Mouse (Mus musculus): ENCODE data around the gene Jmjd8.
"Not testable (repeated sequence)": the region's sequence is repeated elsewhere in the genome, so short reads cannot be mapped to it uniquely, and the experiment has no call there.

The Jmjd8 gene

DNA sequence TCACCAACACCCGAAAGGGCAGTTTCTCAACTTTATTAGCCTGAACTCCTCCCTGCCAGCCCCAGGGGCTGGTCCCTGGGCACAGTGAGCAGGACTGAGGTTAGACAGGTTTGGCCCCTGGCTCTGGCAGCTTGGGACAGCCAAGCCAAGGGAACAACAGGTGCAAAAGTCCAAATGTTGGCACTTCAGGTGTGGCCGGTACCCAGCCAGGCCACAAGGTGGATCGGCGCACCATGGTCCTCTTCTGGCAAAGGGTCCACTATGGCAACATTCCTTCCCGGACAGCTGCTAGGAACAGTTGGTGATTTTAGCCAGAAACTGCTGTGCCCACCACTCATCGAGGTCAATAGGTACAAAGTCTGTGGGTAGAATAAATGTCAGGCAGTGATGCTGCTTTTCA, 35.0 kb downstream of the Jmjd8 start:
- DNase-seq (ENCODE audit: low read depth), result no peak

DNA sequence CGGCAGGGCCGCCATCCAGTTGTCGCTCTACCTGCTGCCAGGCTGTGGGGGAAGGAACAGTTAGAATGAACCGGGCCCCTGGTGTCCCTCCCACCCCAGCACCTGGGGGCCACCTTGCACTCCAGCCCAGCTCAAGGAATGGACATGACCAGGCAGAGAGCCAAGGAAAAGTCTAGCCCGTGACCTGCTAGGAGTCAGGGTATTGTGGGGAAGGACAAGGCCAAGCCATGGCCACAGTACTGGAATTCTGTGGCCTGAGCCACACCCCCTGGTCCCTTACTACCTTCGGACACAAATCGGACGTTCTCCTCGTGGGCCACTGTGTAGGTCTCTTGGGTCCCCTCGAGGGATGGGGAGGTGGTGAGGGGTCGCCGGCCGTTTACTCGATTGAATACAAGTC, 35.6 kb downstream of the Jmjd8 start:
- no peak for DNase-seq (ENCODE audit: low read depth)

DNA sequence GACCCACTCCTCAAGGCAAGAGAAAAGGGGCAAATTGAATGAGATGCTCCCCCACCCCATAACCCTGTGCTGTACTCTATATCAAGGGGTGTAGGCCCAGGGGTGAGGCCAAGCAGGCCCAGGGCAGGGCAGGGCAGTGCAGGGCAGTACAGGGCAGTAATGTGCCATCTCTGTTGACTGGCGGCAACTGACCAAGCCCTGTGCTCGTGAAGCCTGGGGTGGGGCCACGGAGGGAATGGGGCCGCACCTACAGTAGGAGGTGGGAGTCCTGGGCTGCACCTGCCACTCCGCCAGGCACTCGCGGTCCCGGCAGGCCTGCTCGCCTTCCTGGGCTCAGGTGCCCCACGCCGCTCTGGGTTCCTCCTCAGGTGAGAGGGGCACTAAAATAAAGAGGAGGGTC, 36.6 kb downstream of the Jmjd8 start:
- DNase-seq (ENCODE audit: low read depth), result no peak

DNA sequence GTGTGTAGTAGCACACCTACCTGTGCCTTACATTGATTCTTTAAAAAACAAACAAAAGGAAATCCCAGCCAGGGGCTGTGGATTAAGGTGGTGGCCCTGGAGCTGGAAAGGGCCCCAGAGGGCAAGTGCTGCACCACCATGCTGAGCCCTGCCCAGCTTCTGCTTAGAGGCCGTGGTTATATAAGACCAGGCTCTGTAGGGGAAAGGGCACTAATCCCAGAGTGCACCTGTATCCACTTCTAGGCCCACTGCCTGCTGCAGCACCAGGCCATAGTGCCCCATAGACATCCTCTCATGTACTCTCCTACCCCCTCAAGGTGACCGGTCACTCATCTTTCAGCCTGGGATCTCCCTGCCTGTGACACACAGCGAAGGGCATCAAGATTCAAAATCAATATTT, 37.5 kb downstream of the Jmjd8 start:
- no peak for DNase-seq (ENCODE audit: low read depth)

DNA sequence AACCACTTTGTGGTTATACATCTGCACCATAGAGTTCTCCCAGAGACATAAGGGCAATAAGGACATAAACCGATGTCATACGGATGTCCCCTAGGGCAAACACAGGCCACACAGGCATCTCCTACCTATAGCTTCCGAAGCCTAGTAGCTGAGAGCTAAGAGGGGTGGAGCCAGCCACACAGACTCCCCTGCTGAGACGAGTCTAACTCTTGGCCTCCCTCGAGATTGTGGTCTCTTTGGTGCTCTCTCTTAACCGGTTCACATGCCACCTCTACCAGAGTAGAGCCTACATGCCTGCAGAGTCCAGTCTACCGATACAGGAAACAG, 38.8 kb downstream of the Jmjd8 start:
- no peak for DNase-seq (ENCODE audit: low read depth)

DNA sequence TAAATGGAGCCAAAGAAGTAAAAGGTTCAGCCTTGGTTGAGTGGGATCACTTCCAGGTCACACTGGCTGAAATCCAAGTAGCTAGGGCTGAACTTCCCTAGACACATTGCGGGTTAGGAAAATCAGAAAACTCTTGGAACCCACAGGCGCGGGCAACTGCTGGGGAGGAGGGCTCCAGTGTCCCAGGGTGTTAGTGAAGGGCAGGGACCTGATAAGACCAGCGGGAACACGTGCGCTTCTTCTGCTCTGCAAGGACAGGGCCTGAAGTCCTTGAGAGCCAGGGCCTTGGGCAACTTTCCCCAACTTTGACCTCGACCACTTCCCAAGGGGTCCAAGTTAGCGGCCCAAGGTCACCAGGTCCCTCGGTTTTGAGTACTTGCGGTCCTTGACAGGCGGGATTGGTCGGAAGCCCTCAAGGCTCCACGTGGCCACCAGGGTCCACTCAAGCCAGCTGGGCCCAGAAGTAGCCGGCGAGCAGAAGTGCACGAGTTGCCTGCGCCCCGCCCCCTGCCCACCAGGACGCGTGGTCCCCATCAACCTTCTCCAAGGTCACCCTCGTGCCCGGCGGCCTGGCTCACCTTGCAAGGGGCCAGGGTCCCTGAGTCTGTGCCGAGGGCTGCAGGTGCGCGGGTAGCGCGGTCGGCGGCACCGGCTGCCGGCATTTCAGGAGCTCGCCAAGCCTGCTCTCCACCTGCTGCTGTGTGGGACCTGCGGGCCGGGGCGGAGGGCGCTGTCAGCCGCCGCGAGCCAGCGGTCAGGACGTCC, 39.4 kb downstream of the Jmjd8 start:
- DNase-seq (ENCODE audit: low read depth), result no peak

DNA sequence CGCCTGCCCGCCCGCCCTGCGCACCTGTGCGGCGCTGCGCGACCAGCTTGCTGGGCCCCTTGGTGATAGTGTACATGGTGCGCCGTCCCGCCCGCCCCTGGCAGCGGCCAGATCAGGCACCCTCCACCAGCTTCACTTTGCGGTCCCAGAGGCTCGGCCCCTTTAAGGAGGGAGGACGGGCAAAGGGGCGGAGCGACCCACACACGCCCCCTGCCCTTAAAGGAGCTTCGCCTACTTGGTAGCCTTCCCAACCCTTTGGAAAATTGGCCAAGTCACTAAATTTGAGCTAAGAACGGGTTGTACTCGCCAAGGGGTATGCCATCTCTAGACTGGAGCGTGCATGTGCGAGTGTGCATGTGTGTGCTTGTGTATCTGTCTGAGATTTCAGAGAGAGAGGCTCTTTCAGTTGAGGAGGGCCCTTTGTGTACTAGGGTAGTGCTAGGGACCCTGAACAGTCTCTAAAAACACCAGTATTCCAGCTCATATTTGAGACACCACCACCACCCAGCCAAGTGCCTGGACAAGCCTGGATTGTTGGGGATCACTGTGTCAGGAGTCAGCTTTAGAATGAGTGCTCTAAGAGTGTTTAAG, 40.0 kb downstream of the Jmjd8 start, which contains the start of gene Mcrip2:
Mcrip2 (minus strand) TSS at position 164 of the 591 bp plus-strand sequence.
- no peak for DNase-seq (ENCODE audit: low read depth)

DNA sequence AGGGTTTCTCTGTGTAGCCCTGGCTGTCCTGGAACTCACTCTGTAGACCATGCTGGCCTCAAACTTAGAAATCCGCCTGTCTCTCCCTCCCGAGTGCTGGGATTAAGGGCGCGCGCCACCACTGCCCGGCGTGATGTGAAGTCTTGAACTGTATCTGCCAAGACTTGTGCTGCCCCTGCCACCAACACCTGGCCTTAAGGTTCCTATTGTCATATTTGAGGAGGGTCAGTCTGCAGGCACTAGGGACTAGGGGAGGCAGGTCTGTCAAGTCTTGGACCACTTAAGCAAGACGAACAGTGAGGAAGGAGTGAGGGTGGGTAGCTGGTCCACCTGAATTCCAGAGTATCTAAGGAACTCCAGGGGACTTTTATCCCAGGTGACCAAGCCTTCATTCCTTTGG, 40.8 kb downstream of the Jmjd8 start:
- DNase-seq (ENCODE audit: low read depth), result no peak

DNA sequence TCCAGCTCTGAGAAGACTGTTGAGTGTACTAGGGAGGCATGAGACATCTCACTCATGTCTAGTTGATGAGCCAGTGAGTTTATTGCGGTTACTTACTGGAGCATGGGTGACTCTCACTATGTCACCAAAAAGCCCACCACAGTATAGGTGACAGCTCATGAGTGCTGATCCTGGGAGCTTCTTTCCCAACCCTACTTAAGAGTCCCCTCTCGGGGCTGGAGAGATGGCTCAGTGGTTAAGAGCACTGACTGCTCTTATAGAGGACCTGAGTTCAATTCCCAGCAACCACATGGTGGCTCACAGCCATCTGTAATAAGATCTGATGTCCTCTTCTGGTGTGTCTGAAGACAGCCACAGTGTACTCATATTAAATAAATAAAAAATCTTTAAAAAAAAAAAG, 41.3 kb downstream of the Jmjd8 start:
- no peak for DNase-seq (ENCODE audit: low read depth)

DNA sequence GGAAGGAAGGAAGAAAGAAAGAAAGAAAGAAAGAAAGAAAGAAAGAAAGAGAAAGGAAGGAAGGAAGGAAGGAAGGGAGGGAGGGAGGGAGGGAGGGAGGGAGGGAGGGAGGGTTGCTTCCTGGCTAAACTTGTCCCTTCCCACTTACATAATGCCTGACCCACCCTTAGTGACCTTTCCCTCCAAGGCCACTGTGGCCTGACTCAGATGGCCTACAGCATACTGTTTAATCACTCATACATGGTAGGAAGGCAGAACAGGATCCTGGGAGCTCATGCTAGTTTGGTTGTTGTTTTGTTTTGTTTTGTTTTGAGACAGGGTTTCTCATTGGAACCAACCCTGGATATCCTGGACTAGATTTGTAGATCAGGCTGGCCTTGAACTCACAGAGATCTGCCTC, 42.9 kb downstream of the Jmjd8 start:
- DNase-seq (ENCODE audit: low read depth), result not testable (repeated sequence)

DNA sequence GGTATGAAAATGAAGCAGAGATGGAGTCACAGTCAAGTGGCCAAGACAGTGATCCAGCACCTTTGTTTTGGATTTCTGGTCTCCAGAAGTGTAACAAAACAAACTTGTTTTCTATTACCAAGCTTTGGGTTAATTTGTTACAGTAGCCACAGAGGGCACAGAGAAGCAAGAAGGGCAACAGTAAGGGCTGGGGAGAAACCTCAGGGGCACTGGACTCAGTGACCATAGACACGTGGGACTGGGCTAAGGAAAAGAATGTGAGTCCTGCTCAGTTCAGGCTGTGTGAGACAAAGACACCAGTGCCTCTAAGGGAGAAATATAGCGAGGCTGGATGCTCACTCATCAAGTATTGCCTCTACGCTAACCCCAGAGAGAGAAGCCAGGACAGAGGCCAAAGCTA, 44.0 kb downstream of the Jmjd8 start:
- no peak for DNase-seq (ENCODE audit: low read depth)

DNA sequence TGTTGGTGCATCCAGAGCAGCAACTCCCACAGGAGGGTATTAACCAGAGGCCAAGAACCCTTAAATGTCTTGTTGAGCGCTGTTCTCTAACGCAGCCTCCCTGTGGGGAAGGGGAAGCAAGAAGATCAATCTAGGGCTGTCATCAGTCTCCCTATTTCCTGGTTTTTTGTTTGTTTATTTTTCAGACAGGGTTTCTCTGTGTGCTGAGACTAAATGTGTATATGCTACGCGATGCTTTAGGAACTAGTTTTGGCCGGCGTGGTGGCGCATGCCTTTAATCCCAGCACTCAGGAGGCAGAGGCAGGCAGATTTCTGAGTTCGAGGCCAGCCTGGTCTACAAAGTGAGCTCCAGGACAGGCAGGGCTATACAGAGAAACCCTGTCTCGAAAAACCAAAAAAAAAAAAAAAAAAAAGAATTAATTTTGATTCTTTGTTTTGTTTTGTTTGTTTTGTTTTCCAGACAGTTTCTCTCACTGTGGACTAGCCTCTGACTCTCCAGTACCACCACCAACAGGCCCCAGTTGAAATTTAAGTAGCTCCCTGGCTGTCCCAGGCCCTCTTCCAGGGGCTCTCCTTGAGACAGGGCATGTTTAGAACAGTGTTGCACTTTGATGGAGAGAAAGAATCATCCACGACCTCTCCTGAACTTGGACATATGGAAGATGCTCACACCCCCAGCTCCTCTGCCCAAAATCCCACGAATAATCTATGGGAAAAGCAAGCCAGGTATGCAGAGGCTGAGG, 44.9 kb downstream of the Jmjd8 start:
- DNase-seq (ENCODE audit: low read depth), result no peak

DNA sequence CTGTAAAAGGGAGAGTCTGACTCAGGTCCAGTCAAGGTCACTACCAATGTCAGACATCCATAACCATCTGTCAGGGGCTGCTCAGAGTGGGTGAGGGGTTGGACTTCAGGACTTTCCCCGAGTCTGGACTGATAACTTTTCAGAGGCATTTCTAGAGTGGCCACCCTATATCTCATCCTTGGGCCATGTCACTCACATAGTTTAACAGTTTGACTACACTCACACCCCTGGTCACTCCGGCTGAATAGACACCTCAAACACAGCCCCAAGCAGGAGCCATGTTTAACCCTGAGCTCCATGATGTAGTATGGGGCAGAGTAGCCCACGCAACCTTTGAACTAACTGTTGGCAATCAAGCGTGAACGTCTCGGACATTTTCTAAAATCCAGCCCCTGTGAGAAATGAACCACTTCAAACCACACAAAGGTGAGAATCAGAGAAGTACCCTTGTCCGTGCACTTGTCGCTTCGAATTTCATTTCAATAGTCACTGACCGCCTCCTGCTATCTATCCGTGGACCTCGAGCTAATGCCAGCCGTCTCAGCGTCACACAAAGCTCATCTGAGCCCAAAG, 45.6 kb downstream of the Jmjd8 start:
- DNase-seq (ENCODE audit: low read depth), result no peak

DNA sequence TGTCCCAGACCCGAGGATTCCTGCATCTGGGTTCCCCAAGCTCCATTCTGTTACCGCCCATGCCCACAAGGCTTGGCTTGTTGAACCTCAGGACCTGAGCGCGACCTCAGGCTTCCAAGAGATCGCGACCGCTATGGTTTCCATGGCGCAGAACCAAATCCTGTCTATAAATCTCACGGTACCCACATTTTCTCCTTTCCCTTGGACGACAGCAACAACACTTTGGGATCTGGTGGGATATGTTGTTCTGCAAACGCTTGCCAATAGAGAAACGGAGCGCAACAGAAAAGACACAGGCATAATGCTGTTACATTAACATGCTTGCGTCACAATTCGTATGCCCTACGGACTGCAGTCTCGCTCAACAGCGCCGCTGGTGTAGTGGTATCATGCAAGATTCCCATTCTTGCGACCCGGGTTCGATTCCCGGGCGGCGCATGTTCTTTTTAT, 46.1 kb downstream of the Jmjd8 start, which contains the start of gene Mettl26:
Mettl26 (plus strand) TSS at position 354 of the 450 bp plus-strand sequence.
- peak; percentile 75 for DNase-seq (ENCODE audit: low read depth)

DNA sequence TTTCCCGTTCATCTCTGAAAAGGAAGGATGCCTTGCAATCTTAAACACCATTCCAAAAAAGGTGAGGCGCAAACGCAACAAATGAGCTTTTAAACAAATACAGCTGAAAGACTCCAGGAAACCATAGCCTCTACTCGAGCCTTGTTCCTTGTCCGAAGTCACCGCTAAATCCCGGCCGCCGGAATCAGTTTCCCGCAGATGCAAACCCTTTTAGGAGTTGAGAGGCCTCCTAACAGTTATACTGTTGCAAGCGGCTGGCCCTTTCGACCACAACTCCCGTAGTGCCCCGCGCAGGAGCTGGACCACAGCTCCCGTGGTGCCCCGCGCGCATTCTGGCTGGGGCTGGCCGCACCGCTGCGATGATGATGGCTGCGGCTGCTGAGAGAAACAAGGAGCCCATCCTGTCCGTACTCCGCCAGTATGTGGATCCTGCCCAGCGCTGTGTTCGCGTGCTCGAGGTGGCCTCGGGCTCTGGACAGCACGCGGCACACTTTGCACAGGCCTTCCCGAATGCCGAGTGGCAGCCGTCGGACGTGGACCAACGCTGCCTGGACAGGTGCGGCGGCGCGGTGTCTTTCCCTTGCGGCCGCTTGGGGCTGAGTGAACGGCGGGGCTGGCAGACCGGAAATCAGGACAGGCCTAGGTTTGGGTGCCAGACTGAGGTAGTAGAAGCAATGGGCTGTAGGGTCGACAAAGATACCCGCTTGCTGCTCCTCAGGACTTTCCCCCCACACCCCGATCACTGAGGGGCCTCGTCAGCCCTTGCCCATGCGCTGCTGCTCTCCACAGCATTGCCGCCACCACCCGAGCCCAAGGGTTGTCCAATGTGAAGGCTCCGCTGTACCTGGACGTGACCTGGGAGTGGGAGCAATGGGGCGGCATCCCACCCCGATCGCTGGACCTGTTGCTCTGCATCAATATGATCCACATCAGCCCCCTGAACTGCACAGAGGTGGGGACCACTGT, 46.8 kb downstream of the Jmjd8 start:
- DNase-seq (ENCODE audit: low read depth), result peak; percentile 48

DNA sequence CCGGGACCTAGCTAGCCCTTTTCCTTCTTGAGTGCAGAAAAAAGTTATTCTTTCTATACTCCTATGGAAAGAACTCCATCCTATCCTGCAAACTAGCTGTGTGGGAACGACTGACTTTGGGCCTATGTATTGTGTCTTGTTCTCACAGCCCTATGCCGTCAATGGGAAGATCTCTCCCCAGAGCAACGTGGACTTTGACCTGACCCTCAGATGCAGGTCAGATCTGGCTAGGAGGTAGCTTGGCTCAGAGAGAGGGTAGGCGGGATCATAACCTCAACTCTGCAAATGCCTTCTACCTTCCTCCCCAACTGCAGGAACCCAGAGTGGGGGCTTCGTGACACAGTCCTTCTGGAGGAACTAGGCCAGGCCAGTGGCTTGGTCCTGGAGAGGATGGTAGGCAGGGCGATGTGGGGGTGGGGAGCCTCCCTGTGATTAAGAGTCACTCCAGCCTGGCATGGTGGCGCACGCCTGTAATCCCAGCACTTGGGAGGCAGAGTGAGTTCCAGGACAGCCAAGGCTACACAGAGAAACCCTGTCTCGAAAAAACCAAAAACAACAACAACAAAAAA, 47.8 kb downstream of the Jmjd8 start:
- no peak for DNase-seq (ENCODE audit: low read depth)

DNA sequence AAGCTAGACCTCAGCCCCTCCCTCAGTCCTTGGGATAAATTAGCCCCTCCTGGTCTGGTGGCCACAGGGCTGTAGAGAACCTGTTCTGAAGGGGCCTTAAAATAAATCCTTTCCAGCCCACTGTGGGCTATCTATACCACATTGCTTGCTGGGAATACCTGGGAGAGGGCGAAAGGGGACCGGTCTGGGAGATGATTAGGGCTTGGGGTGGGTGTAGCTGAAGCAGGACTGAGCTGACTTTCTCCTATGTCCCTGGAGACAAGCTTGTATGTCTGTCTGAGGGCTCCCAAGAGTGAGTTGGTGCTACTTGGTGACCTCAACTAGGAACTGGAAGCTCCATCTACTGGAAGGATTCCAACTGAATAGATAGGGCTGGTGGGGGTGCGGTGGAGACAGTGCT, 48.4 kb downstream of the Jmjd8 start:
- no peak for DNase-seq (ENCODE audit: low read depth)

DNA sequence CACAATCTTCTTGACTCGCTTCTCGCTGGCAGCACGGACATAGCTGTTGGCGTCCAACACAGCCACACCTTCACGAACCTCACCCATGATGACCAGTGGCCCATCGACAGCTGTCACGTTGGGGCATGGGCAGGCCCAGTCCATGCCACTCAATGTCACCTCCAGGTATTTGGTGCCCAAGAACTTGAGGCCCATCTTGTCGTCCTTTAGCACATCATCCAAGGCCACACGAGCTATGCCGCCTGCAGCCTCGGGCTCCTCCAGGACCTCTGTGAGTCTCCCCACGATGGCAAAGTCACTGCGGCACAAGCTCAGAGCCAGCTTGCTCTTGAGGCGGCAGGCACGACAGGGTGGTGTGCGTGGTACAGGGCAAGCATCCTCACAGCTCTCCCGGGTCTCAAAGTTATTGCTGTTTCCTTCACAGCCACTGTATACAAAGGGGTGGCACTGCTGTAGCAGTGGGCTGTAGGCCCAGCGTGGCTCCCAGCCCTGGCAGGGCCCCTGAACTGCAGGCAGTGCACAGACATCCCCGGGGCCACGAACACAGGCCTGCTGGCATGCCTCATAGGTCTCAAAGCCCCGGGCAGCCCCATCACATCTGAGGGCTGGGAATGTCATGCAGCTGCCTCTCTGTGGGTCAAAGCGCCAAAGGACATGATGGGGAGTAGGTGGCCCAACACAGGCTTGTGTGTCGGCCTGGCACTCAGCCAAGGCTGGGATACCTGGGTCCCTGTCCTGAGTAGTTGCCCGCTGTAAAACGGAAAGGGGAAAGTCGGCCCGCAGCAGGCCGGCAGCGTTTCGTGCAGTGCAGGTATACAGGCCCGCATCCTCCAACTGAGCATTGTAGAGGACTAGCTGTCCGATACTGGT, 49.3 kb downstream of the Jmjd8 start:
- no peak for DNase-seq (ENCODE audit: low read depth)

DNA sequence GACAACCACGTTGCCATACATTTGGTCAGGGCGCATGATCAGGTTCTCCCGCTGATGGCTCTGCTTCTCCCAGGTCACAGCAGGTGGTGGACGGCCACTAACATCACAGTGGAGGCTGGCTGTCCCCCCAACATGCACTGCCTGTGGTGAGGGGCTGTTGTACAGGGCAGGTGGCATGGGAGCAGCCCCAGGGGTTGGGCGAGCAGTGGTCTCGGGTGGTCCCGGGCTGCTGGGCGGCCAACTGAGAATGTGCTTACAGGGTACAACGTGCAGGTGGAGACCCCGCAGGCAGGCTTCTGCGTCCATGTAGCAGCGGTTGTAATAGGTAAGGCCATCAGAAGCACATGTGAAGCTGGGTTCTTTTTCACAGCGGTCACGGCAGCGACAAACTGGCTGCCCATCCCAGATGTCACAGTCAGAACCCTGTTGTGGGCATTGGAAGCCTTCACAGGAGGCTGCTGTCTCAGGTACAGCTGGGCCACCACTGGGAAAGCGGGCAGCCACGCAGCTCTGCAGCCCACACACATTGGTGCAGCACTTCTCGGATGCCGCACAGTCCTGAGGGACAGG, 50.0 kb downstream of the Jmjd8 start:
- DNase-seq (ENCODE audit: low read depth), result no peak

DNA sequence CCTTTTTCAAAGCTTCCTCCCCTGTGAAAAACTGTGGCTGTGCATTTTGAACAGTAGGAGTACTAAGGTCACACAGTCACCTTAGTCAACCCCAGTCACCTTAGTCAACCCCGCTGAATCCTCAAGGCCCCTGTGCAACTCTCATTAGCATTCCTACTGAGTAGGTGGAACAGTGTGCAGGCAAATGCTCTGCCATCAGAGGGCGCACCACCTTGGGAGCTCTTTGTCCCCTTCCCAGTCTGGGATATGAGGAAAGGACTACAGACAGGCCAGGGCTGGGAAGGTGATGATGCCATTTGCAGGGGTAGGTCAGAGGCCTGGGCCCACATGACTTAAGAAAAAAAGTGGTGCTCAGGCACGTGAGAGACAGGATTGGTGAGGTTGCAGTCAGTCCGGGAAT, 50.6 kb downstream of the Jmjd8 start:
- no peak for DNase-seq (ENCODE audit: low read depth)

All from fibroblast of lung, adult 2 months (primary cell).